Mouse (Mus musculus) right cerebral cortex, postnatal 25 days (tissue): ENCODE data around the gene Lamb3.
A peak's percentile ranks its signal among the peaks of the same experiment; 100 is the strongest.
"Not testable (repeated sequence)": the region's sequence is repeated elsewhere in the genome, so short reads cannot be mapped to it uniquely, and the experiment has no call there.

Experiments used
- DNase-seq: peaks from one replicate; pipeline ENCODE4 v3.0.0; 2022

Lamb3 gene

DNA sequence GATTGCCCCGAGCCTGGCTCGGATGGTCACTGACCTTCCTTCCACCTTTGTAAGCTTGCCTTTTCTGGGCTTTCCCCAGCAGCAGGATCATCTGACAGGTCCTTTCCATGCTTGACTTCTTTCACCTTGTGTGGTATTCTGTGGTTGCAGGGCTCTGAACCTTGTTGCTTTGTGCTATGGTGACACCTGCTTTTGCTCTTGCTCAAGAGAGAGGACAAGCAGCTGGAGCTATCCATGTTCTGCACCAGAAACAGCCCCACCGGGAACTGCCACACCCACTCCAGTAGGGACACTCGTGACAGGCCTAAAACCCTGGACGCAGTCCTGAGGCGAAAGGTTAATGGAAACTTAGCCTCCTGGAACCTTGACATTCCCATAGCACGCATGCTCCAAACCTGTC is 43.9 kb downstream of the Lamb3 start:
- DNase-seq = no peak

GRCm38 (mm10) chr1:193252616-193253015 is 45.1 kb downstream of the Lamb3 start:
- DNase-seq = no peak

- DNase-seq = not testable (repeated sequence)
Measured at GRCm38 (mm10) chr1:193253895-193254294, 46.4 kb downstream of the Lamb3 start.

- no peak for DNase-seq
Measured at GRCm38 (mm10) chr1:193255032-193255431, 47.5 kb downstream of the Lamb3 start.

DNA sequence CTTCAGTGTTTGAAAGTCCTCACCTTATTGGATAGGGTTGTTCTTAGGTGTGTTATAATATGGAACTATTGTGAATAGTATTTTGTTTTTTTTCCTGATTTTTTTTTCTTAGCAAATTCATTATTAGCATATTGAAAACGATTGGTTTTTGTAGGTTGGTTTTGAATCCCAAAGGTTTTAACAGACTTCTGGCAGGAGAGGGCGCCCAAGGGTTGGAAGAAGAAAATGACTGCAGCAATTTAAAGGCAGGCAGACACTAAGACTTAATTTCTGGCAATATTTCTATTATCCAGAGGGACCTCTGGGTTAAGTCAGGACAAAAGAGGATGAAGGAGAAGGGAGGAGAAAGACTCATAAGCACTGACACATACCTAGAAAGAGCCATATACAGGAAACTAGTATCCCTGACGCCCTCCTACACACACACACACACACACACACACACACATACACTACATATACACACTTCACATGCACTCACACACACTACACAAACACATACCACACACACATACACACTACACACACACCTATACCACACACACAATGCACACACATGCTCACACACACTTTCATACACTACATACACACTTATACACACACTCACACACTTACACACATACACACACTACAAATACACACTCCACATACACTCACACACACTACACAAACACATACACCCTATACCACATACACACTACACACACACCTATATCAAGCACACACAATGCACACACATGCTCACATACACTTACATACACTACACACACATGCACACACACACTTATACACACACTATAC is 48.2 kb downstream of the Lamb3 start:
- peak; percentile 52 for DNase-seq

DNA sequence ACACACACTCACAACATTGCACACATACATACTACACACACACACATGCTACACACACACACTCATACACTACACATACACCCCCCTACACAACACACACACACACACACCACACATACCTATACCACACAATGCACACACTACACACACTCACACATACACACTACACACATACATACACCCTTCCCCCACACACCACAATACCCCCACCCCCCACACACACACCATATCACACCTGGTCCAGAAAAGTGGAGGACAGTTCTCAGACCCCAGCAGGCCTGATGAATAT is 48.7 kb downstream of the Lamb3 start:
- no peak for DNase-seq

- no peak for DNase-seq
Measured at GRCm38 (mm10) chr1:193256621-193257098, 49.2 kb downstream of the Lamb3 start.

DNA sequence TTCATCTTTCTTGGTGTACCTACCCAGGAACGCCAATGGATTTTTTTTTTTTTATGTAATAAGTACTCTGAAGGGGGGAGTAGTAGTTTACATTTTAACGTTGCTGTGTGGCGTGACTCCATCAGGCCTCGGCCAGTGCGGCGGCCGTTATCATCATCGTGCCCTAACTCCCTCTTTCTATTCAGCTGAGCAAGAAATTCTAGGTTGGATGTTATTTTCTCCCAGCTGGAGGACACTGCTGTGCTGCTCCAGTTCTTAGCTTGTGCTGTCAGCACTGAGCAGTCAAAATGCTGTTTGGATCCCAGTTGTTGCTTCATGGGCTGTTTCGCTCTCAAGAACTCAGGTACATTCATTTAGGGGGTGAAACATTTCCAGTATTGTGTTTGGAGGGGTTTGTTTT is 52.1 kb downstream of the Lamb3 start:
- no peak for DNase-seq

DNA sequence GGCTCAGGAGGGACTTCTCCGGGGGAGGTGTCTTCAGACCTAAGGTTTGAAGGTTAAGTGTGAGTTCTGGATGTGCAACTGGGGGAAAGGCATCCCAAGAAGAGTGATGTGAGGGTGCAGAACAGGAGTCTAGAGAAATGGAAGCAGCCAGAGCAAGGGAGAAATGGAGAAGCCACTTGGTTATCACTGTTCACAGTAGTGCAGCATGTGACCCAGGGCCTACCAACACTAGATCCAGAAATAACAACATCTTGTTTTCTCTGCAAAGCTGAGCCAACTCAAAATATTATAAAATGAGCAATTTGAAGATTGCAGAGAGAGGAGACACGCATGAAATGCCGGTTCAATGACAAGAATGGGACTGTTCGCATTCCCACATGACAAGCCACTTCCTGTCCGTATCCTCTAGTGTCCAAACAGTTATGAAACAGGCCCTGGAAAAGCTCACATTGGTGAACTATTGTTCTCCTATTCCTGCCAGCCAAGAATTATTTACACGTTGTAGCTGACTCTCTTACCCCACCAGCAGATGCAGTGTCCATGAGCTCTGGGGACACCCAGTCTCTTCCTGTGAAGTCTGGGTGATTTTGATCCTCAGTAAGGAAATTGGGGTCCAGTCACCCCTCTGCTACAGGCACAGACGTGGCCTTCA is 54.5 kb downstream of the Lamb3 start:
- no peak for DNase-seq

- DNase-seq = no peak
Measured at GRCm38 (mm10) chr1:193263026-193263907, 55.8 kb downstream of the Lamb3 start.

- DNase-seq = no peak
Measured at GRCm38 (mm10) chr1:193263955-193264598, 56.6 kb downstream of the Lamb3 start, which contains the start of gene Hsd11b1. TSS of gene Hsd11b1 (minus strand) at chr1:193264075.

DNA sequence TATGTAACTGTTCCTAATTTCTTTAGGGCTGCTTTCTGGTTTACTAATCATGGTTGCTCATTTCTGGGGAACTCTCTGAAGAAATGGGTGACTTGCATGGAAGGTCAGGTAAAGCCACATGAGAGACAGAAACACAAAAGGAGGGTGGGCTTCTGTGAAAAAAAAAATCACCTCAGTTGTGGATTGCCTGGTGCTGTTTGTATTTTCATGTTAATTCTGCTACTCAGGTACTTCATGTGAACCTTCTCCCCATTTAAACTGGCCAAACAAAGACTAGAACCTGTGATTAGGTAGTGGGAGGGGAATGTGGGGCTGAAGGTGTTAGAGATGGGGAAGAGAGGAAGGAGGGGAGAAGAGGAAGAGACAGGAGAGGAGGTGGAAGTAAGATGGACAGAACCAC is 58.2 kb downstream of the Lamb3 start:
- no peak for DNase-seq

DNA sequence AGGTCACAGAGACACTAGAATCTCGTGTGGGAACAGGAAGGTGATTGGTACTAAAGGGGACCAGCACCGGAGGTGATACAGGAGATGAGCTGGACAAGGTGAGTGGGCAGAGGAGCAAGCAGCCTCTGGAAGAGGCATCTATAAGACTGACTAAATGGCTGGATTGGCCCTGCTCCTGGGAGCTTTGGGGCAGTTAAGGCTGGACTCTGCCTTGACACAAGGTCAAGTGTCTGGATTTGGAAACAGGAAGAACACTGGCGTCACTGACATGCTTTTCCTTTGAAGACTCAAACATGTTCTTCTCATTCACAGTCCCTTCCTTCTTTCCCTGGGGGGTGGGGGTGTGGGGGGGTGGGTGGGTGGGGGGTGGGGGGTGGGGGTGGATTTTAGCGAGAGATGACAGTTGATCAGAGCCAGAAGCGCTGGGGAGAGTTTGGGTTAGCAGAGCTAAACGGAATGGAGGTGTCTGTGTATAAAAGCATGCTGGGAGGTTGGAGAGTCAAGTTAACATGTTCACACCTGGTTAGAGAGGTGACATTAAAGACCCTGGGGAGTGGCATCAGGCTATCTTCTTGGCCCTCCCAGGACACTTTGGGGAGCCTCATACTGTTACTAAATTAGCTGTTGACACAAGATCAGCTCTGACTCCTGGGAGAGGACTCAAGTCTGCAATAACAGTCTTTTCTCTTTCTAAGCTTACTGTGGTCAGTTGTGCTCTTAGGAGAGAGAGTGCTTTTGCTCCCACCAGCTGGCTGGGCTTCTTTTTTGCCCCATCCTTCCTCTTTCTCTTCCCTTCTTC is 63.7 kb downstream of the Lamb3 start:
- DNase-seq = no peak

DNA sequence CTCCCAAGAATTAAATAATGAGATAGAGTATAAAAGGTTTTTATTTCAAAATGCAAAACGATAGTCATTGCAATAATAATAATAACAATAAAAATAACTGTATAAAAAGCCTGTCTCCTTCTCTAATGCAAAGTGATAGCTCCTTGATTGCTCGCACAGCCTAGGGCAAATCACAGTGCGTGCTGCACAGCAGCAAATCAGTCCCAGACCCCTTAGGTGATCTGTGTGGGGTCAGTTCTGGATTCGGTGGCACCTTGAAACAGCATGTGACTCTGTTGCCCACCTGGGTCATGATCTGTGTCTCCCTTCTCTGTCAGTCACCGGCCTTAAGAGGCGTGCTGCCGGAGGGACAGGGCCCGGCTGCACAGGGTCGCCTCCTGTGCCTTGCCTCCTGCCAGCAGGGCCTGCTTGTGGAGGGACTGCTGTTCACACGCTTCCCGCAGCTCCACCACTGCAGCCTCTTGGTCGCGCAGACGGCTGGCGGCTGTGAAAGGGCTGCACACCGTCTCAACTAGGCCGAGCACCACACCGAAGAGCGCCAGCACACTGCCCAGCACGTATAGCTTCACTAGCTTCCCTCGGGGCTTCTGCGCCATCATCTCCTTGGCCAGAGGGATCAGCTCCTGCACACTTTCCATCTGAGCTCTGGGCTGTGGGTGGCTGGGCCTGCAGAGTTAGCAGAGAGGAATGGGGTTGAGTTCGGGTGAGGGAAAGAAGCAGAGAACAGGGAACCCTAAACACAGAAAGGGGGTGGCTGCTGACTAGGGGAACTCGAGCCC is 64.8 kb downstream of the Lamb3 start:
- DNase-seq = peak; percentile 19

GRCm38 (mm10) chr1:193272916-193273601 is 65.6 kb downstream of the Lamb3 start, which contains the start of gene G0s2:
TSS of gene G0s2 (minus strand) at chr1:193273217.
- peak; percentile 52 for DNase-seq

GRCm38 (mm10) chr1:193274407-193275071 is 67.0 kb downstream of the Lamb3 start:
- DNase-seq = no peak

- no peak for DNase-seq
Measured at GRCm38 (mm10) chr1:193278414-193279045, 71.0 kb downstream of the Lamb3 start.

- no peak for DNase-seq
Measured at GRCm38 (mm10) chr1:193279492-193279891, 72.0 kb downstream of the Lamb3 start.

DNA sequence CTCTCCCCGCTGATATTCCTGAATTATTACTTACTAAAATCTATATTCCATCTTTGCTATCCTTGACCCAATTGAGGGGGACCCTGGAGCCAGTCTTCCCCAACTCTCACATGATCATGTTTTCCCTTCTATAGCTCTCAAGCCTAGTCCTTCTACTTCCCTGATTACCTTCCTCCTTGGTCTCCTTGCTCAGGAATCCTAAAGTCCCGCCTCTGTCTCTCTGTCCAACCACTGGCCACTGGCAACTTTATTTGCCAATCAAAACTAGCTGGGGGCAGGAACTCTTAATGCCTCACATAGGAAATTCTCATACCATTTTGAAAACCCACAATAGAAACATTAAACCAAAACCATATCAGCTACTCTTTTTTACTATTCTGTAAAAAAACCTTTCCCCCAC is 73.8 kb downstream of the Lamb3 start:
- no peak for DNase-seq
